Mouse (Mus musculus): Measurements from ENCODE around the gene Ano3.

DNA sequence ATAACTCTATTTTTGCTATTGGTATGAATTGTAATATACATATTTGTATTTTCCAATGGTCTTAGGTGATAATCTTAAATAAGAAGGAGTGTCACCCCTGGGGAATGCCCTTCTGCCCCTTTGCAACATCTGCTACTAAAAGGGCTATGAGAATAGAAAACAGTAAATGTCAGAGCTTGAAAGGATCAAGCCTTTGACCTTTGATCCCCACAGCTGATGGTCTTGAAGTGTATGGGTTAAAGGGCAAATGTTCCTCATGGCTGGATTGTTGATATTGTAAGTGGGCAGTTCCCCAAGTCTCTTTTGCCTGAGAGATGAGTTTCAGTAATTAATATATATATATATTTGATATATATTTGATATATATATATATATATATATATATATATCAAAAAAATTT lies 305.9 kb downstream of the Ano3 start:
- no peak for TF ChIP-seq CTCF (IDR thresholded peaks at IDR 0.05; ENCODE audit: control insufficient read depth, insufficient read depth, low read length)
- no peak for TF ChIP-seq POLR2A (IDR thresholded peaks at IDR 0.05; ENCODE audit: borderline replicate concordance, control insufficient read depth, low read depth, low read length)

Measured in bone marrow, adult 2 months (tissue).